Mouse (Mus musculus) kidney, postnatal 25 days (tissue): Measurements from ENCODE around the gene Heatr5b.
"Not testable (repeated sequence)": the region's sequence is repeated elsewhere in the genome, so short reads cannot be mapped to it uniquely, and the experiment has no call there.

Experiments used
- DNase-seq, 2 experiments: peaks; one replicate each; pipeline ENCODE4 v3.0.0; 2021; ENCODE audit warnings: mixed read lengths in 2 of 2

The Heatr5b gene

DNA sequence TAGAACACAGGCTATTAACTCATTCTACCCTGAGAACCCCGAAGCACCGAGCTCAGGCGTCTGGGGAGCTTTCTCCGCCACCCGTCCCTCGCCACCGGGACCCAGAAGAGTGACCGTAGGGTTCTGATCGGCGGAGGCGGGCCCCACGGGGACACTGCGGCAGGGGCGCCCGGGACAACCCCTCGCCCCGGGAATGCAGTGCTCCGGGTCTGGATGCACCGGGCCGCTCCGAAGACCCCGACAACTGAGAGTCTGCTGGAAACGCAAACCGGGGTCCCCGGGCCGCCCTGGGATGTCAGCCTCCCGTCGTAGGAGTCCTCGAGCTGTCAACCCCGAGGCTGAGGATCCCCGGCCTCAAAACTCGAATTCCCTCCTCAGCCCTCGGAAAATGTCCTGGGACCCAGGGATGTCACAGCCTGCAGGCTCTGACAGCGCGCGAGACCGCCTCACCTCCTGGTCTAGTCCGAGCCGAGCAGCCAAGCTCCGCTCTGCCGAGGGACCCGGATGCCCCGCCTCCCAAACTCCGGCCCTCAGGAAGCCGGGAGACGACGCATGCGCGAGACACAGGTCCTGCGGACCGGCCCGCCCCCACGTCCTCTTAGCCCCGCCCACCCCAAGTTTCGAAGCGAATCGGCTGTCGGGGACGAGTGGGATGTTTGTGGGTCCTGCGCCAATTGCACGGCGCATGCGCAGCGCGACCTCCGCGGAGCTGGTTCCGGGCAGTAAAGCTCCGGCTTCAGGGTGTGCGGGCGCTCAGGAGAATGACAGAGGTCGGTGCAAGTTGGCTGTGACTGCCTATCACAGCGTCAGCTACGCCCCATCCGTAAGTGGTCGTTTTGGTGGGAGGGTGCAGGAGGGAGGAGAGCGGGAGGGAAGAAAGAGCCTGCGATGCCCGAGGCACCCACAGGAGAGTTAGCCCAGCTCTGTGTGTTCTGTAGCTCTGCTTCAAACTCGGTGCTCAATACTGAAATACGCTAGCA, at the start of gene Heatr5b, which contains the start of gene Gpatch11:
Heatr5b (minus strand) TSS at position 509 of the 980 bp plus-strand sequence.
Gpatch11 (plus strand) TSS at position 712 of the 980 bp plus-strand sequence.
- peak; percentile 99 to 100 for DNase-seq

DNA sequence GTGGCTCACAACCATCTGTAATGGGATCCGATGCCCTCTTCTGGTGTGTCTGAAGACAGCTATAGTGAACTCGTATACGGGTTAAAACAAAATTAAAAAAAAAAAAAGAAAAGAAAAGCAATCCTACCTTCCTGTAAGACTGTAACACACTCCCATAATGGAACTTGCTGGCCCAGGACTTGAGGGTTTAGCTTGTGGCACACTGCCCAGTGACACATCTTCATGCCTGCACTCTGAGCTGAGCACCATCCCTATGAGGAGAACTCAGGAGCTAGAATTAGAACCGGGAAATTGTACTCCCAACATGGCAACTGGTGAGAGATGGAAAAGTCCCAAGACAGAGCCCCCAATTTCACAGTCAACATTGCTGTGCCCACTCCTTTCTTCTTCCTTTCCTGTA, 48.1 kb upstream of the Heatr5b start:
- DNase-seq, result no peak

DNA sequence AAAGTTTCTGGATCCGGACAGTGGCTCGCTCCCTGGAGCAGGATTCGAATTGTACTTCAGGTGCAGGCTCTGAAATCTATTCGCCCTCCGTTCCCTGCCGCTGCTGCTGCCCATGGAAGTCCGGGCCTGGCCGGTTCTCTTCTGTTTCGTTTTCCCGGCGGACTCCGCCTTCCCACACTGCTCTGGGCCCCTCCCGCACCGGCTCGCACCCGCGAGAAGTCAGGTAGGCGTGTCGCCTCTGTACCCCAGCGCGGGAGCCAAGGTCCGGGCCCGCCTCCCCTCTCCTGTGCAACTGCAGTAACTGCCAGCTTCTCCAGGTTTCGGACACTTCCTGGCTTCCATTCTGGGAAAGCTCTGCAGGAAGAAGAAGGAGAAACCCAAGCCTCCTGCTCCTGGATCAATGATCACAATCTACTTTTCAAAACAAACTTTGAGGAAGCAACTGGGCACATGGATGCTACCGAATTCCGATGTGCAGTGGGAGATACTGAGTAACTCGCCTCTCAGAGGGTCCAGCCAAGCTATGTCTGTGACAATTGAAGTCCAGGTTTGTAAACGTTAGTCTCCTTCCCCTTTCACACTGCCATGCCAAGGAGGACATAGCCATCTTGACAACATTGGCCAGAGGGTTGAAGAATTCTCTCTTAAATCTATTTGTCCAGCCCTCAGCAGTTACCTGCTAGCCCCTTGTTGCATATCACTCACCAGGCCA, 47.4 kb upstream of the Heatr5b start, which contains the start of gene Eif2ak2:
Eif2ak2 (minus strand) TSS at position 173 of the 712 bp plus-strand sequence.
- DNase-seq, result peak; percentile 92 to 96

DNA sequence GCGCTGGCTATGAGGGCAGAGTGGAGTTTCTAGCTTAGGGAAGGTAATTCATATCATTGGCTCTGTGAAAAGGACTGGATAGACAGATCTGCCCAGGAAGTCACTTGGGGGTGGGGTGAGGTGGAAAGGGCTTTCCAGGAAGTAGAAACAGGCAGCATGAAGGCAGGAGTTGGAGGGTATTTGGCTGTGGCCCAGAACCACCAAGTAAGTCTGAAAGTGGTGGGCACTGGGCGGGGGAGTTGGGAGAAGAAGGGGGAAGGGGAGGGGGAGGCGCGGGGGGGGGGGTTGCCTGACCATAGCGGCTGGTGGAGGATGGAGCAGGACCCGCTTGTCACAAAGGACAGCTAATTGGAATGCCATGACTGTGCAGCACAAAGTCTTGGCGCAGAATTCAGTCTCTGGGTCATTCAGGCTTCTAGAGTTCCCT, 46.7 kb upstream of the Heatr5b start:
- DNase-seq, result peak; percentile 22 to 52

DNA sequence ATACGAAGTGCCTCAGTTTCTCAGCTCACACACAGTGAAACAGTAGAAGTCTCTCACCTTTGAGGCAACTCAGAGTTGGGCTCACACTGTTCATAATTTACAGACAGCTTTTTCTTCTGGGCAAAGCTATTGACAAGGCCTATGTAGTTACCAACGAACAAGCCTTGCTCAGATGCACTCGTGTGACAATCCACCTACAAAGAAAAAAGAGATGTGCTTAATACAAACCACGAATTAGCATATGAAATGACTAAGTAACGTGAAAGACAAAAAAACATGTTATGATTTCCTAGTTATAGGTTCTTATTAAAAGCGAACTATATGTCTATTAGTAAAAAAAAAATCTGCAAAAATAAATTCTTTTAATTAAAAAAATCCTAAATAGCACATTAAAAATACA, 38.7 kb upstream of the Heatr5b start:
- no peak for DNase-seq

DNA sequence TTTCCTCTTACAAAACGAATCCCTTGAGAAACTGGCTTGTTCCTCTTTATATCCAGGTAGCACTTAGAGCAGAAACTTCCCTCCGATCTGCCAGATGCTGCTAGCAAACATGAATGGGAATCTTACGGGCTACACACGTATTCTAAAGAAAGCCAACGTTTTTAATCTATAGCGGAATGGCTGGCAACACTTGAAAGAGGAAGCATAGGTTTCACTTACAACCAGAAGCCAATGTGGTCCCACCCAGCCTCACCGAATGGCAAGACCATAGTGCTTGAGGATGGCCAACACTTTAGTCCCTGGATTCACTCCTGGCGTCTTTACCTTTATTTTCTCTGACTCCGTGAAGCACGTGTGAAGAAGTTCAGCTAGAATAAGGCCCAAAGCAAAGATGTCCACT, 21.1 kb upstream of the Heatr5b start:
- no peak for DNase-seq

DNA sequence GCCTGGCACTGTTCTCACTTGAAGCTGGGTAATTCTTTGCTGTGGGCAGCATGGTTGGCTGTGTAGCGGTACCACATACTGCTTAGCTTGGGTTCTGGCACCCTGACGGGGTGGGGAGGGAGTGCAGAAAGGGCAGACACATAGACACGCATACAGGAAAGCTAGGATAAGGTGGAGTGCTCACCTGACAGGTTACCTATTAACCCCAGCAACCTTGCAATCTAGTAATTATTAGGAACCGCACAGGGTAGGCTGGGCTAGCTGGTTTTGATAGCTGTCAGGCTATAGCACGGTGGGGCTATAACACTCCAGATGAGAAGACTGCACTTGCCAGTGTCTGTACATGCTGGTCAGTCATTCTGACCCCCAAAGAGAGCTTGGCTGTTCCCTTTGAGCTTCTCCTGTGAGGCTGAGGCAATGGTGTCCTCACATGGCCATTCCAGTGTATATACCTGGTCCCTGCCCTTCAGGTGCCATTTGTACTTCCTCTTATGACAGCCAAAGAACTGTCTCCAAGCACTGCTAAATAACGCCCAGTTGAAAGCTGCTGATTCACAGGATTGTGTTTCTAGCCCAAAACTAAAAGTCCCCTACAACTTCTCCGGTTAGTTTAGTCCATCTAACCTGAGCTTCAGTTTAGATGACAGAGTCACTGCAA, 7.2 kb upstream of the Heatr5b start:
- DNase-seq, result no peak

DNA sequence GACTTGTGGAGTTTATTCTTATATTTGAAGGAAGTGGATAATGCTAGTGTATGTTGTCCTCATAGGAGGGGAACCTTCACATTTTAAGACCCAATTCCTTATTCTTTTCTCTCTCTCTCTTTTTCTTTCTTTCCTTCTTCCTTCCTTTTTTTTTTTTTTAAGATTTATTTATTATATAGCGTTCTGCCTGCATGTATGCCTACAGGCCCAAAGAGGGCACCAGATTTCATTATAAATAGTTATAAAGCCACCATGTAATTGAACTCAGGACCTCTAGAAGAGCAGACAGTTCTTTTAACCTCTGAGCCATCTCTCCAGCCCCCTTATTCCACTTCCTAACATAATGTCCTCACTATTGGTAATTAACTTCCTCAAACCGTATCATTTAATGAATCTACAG, 892 bp upstream of the Heatr5b start:
- DNase-seq, result no peak

DNA sequence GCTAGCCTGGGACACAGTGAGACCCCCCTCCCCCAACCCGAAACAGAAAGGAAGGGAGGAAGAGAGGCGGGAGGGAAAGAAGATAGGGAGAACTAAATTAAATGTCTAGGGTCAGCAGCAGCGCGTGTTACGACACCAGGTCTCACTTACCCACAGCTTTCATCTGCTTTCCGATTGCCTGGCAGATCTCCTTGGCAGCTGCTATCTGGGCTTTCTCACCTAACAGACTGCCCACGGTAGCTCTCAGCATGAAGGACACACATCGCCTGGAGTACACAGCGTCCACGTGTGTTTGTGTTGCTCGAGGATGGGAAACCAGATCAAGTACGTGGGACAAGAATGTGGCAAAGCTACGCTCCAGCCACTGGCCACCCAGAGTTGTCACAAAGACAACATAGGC, 10.8 kb downstream of the Heatr5b start:
- DNase-seq, result no peak

DNA sequence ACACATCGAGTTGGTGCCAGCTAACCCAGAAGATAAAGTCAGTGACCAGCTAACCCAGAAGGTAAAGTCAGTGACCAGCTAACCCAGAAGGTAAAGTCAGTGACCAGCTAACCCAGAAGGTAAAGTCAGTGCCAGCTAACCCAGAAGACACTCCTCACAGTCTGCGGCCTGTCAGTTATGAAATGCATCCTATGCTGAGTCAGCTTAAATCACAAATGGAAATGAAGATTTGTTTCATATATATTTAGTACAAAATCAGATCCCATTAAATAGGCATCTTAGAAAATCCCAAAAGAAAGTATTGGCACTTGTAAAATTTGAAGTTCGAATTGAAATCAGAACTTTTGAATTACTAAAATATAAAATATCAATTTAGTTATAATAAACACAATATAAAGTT, 25.6 kb downstream of the Heatr5b start:
- no peak for DNase-seq

DNA sequence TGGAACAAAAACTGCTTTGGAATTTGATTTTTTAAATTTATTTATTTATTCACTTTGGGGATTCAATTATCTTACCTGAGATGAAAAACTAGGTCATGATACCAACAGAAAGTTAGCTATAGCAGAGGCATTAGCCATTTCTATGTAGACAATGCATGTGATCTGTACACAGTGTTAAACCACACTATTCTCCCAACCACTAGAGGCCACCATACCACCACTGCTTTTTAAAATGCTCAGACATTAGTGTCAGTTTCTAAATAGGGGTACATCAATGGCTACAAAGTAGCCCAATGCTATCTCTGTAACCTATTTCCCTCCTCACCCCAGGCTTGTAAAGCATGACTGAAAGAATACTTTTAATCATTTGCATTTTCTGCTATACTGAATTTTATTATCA, 26.1 kb downstream of the Heatr5b start:
- DNase-seq, result no peak

DNA sequence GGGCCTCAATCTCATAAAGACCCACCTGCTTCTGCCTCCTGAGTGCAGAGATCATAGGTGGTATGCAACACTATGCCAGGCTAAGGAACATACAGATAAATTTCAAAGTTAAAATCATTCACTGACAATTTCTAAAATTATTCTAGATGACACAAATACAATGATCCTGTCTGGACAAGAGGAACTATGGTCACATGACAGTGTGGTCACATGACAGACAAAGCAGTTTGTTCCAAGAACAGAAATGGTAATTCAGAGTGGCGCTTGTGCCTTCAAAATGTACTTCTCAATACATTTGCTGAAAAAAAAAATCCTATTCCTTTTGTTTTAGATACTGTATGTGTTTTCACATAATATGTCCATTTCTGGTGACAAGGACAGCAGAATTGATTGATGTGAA, 37.9 kb downstream of the Heatr5b start:
- DNase-seq, result no peak

DNA sequence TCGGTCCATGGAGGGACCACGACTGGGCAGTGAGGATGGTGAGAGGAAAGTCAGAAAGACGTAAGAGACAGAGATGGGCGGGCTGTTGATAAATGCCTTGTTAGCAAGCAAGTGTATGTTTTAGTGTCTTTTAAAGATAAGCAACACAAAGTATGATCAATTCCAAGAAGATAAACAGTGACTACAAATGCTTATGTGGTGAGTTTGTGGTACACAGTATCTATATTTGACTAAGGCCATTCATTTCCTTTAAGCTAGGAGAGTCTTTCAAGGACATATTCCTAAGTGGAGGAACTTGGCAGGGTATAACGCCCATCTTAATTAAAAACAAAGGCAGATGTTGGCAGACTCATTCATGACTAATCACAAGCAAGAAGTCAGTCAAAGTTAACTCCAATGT, 40.8 kb downstream of the Heatr5b start:
- DNase-seq, result no peak

DNA sequence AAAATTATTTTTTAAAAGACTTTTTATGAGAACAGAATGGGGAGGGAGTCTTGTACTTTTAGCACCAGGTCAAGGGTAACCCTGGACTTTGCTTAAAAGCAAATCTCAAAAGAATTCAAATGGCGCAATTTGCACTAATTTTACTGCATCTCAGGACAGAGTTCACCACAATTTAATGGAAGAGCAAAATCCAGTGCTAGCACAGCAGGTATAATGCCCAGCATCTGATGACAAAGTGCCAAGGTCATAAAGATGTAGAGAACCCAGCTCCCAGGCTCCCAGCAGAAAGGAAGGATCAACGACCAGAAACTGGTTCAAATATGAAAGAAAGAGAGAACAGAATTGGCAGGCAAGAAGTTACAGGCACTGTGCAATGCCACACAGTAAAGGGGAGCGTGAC, 43.0 kb downstream of the Heatr5b start:
- DNase-seq, result no peak

DNA sequence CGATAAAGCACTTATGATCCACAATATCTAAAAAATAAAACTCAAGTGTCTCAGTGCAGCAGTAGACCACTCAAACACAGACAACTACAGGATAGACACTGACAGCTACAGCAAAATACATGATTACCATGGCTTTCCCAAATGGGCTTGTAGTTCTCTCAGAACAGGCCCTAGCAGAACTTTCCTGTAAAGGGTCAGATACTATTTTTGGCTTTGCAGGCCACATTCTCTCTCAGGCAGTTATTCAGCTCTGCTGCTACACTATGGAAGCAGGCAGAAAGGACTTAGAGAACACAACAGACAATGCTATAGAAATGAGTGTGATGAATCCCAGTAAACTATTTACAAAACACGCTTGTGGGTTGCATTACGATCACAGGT, 43.5 kb downstream of the Heatr5b start:
- no peak for DNase-seq

DNA sequence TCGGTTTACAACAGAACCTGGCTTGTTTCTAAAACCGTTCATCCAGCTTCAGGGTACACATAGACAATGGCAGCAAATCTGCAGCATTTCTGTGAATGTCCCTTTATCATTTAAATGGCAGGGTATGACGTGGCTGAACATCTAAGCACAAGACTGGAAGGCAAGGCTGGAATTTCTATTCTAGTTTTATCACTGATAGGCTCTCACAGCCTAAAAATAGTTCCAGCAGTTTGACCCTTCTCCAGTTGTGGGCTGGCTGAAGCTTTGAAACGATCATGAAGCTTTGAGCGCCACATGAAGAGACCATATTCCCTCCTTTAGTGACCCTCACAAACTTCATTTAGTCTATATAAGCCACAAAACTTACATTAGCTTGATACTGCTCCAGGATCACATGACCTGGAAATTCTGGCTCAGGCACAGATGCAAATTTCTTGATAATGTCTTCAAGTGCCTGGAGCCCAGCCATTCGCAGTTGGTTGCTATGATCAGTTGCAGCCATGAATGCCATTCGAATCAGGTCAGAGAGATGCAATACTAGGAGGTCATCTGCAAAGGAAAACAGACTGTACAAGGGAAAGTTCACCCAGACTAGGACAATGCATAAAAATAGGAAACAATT, 44.0 kb downstream of the Heatr5b start:
- no peak for DNase-seq

DNA sequence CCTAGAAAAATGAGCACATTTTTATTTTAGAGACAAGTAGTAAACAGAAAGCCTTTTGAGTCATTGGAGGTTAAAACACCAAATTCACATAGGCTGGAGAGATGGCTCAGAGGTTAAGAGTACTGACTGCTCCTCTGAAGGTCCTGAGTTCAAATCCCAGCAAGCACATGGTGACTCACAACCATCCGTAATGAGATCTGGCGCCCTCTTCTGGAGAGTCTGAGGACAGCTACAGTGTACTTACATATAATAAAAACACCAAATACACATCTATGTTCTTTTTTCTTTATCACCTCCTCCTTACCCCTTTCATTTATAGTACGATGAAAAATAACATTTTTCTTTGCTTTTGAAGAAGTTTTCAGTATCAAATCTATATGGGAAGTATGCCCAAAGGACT, 46.9 kb downstream of the Heatr5b start:
- DNase-seq, result not testable (repeated sequence)

DNA sequence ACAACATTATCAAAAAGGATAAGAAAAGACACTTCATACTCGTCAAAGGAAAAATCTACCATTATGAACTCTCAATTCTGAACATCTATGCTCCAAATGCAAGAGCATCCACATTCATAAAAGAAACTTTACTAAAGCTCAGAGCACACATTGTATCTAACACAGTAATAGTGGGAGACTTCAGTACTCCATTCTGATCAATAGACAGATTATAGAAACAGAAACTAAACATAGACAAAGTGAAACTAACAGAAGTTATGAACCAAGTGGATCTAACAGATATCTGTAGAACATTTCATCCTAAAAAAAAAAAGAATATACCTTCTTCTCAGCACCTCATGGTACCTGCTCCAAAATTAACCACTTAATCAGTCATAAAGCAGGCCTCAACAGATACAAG, 56.4 kb downstream of the Heatr5b start:
- no peak for DNase-seq

DNA sequence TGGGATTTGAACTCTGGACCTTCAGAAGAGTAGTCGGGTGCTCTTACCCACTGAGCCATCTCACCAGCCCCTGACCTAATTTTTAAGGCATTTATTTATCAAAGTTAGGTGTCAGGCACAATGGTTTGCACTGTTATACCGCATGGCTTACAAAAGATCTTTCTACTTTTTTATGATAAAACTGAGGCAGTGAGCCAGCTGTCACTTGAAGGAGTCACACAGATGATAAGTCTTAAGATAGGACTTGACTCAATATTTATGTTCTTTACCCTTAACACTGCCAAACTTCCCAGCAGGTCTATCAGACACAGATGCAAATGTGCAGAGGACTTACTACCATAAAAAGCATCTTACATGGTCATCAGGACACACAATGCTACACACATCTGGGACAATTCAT, 62.8 kb downstream of the Heatr5b start:
- DNase-seq, result no peak

DNA sequence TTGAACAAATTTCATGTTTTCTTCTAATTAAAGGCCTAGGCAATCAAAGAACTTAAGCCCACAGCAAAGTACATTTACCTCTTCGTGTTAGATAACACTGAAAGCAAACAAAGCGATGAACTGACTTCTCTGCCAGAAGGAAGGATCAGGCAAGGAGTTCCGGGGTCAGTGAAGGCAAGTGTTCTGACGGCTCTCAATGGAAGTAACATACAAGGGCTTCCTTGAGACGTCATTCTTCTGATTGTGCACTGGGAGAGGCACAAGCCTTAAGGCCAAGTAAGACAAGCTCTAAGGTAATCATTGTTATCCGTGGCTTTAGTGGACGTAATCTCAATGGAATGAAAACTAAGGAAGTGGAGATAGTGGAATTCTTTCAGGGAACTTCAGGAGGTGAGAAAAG, 64.2 kb downstream of the Heatr5b start:
- no peak for DNase-seq

DNA sequence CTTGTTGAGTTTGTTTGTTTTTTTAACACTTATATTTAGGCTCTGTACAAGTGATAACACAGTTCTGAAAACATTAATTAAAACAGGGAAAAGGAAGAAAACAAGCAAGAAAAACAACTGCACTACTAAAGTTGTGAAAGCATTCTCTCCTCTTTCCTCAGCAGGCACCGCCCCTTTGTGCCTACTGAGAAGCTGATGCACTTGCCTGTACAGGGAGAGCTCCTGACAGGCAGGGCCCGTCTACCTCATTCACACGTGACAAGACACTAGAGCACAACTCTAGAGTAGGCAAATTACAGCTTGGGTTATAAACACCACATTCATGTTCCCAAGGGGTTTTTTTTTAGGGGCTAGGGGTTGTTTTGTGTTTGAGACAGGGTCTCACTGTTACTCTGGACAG, 65.8 kb downstream of the Heatr5b start:
- no peak for DNase-seq

DNA sequence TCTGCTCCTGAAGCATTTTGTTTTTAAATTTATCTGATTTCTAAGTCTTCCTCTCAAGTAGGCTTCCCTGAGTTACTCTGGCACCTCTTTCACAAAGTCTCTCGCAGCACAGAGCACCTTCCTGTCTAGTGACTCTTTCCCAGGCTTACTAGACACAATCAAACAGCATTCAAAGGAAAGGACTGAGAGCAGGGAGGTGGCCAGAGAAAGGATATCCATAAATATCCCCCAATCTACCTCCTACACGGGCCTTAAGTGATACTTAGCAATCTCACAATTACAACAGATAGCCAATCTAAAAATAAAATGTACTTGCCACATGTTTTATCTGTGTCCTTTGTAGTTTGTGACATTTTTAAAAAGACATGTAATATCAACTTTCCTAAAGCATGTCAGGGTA, 66.2 kb downstream of the Heatr5b start:
- no peak for DNase-seq

DNA sequence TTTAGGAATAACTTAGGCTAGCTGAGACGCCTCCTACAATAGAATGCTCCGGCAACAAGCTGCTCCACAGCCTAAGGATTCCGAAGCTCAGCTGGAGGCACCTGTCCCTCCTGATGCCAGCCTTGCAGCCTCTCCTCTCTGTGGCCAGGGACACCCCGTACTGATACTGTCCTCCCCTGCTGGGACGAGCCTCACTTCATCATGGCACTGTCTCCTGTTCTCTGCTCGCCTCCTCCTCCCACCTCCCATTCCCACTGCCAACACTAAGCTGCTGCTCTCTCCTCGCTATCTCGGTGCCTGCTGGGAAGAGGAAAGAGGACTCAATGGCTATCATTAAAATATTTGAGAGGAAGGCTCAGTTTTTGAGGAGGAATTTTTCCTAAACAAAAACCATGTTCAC, 67.6 kb downstream of the Heatr5b start:
- no peak for DNase-seq
